Mouse (Mus musculus) layer of hippocampus, adult 6 months (tissue): ENCODE data around the gene Olfr1223. TPM values are rescaled to one million over a fixed set of nuclear protein-coding genes. Genes with fewer than 3 reads are reported as not detected.

Source experiments
- long read RNA-seq, 2 experiments: library from polyadenylated mRNA; unstranded; transcript quantifications; one replicate each; pipeline ENCODE4 v2.0.0; 2019 to 2020
- polyA plus RNA-seq: library from polyadenylated mRNA; unstranded; fragments of <200 nt; fragmentation: Nextera tagmentation; gene quantifications from 2 replicates; pipeline ENCODE4 v1.2.3, GENCODE M21; 2021

The Olfr1223 gene
- polyA plus RNA-seq, result not detected in 2 replicates
- long read RNA-seq, experiment 1, result 0 reads
- long read RNA-seq, experiment 2, result 0 reads

GRCm38 (mm10) chr2:89151460-89151859, at the start of gene Olfr1223:
Olfr1223 (minus strand) TSS chr2:89151560.

GRCm38 (mm10) chr2:89199948-89200347, 48.6 kb upstream of the Olfr1223 start, which contains the start of gene Olfr1226:
Olfr1226 (minus strand) TSS chr2:89200048.

DNA sequence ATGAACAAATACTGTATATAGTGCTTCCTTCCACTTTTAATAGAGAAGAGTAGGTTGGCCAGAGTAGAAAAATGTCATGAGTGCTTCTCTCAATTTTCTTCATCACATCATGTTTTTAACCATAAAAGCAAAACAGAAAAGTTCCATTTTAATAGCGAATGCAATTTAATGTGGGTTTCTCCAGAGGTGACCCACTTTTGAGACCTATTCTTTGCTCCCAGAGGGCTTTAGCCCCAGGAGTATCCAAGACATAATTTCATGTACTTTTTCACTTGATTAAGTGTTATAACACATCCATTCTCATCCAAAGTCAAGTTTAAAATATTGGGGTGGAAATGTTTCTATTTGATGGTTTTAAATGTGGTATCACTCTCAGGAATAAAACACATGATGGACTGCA, 23.2 kb upstream of the Olfr1223 start, which contains the start of gene Olfr1225:
Gene Olfr1225, minus strand, starts transcription at position 101 of the 400 bp plus-strand sequence.

DNA sequence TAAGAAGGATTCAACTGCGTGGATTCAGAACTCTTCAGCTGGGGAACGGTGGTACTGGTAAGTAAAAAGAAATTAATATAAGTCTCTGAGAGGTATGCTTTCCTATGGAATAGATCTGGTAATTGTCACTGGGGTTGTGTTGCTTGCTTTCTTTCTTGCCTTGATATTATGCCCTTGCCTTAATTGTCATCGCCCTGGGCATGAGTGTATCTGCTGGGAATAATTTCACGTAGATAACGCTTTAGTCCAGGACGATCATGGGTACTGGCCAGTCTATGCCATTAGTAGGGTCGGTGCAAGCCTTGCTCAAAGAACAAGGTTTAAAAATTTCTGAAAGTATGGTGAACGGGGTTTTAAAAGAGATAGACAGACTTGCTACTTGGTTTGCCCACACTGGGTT, 12.6 kb upstream of the Olfr1223 start, which contains the start of gene Olfr1224-ps1:
Gene Olfr1224-ps1, minus strand, starts transcription at position 101 of the 400 bp plus-strand sequence.

DNA sequence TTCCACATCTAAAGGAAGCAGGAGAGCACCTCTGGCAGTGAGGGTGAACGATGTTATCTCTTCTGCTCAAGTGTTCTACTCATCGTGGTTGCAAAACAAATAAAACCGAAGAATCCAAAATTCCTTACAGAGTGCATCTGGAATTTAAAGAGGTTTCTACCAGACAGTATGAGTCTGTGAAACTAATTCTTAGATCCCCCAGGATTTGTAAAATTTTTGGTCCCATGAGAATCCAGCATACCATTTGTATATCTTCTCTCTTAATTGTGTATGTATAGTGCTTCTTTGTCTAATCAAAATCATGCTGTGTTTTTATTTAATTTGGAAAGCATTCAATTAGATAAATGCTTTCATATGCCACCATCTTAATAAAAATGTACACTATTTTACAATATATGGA, 18.4 kb downstream of the Olfr1223 start, which contains the start of gene Olfr1222:
Gene Olfr1222, minus strand, starts transcription at position 101 of the 400 bp plus-strand sequence.

GRCm38 (mm10) chr2:89117183-89117582, 34.2 kb downstream of the Olfr1223 start, which contains the start of gene Olfr1221:
Olfr1221 (minus strand) TSS chr2:89117283.

GRCm38 (mm10) chr2:89106735-89107134, 44.6 kb downstream of the Olfr1223 start, which contains the start of gene Olfr1220:
Olfr1220 (minus strand) TSS chr2:89106835.

Other genes starting within 250 kb of the Olfr1223 start
- not detected in 2 replicates for gene Olfr1208, start 249.2 kb downstream of the Olfr1223 start, polyA plus RNA-seq
- not detected in 2 replicates for gene Olfr1209, start 236.4 kb downstream of the Olfr1223 start, polyA plus RNA-seq
- not detected in 2 replicates for gene Olfr1211, start 213.4 kb downstream of the Olfr1223 start, polyA plus RNA-seq
- gene Olfr1212, start 197.6 kb downstream of the Olfr1223 start, polyA plus RNA-seq, result not detected in 2 replicates
- not detected in 2 replicates for gene Gm13762, start 171.3 kb downstream of the Olfr1223 start, polyA plus RNA-seq
- not detected in 2 replicates for gene Olfr1214, start 158.9 kb downstream of the Olfr1223 start, polyA plus RNA-seq
- not detected in 2 replicates for gene Olfr1215, start 144.6 kb downstream of the Olfr1223 start, polyA plus RNA-seq
- not detected in 2 replicates for gene Olfr1216, start 133.2 kb downstream of the Olfr1223 start, polyA plus RNA-seq
- not detected in 2 replicates for gene Olfr1217, start 119.5 kb downstream of the Olfr1223 start, polyA plus RNA-seq
- not detected in 2 replicates for gene Olfr1218, start 90.4 kb downstream of the Olfr1223 start, polyA plus RNA-seq
- gene Olfr1219, start 68.0 kb downstream of the Olfr1223 start, polyA plus RNA-seq, result not detected in 2 replicates
- not detected in 2 replicates for gene Olfr1220, start 44.7 kb downstream of the Olfr1223 start, polyA plus RNA-seq
- not detected in 2 replicates for gene Olfr1221, start 34.3 kb downstream of the Olfr1223 start, polyA plus RNA-seq
- gene Olfr1222, start 18.5 kb downstream of the Olfr1223 start, polyA plus RNA-seq, result not detected in 2 replicates
- gene Olfr1224-ps1, start 12.5 kb upstream of the Olfr1223 start, polyA plus RNA-seq, result not detected in 2 replicates
- gene Olfr1225, start 23.1 kb upstream of the Olfr1223 start, polyA plus RNA-seq, result not detected in 2 replicates
- gene Olfr1226, start 48.5 kb upstream of the Olfr1223 start, polyA plus RNA-seq, result not detected in 2 replicates
- gene Olfr1228, start 102.5 kb upstream of the Olfr1223 start, polyA plus RNA-seq, result not detected in 2 replicates
- not detected in 2 replicates for gene Olfr1229, start 136.5 kb upstream of the Olfr1223 start, polyA plus RNA-seq
- not detected in 2 replicates for gene Olfr1230, start 145.7 kb upstream of the Olfr1223 start, polyA plus RNA-seq
- not detected in 2 replicates for gene Olfr1231, start 155.5 kb upstream of the Olfr1223 start, polyA plus RNA-seq
- not detected in 2 replicates for gene Olfr1232, start 178.1 kb upstream of the Olfr1223 start, polyA plus RNA-seq
- not detected in 2 replicates for gene Olfr1233, start 190.8 kb upstream of the Olfr1223 start, polyA plus RNA-seq
- gene Olfr1234, start 213.3 kb upstream of the Olfr1223 start, polyA plus RNA-seq, result not detected in 2 replicates